Mouse (Mus musculus) lung, embryonic 14.5 days (tissue): ENCODE measurements around the gene Adra2a. TPM values are rescaled to one million over a fixed set of nuclear protein-coding genes. Genes with fewer than 3 reads are reported as not detected.
A peak's percentile ranks its signal among the peaks of the same experiment; 100 is the strongest.

Experiments
- ATAC-seq: fragments of 200-750 bp; cut with Nextera tagmentation; 2 replicates; pipeline ENCODE4 v1.8.0; 2017; ENCODE audit warnings: mild to moderate bottlenecking, moderate TSS enrichment, moderate library complexity; ENCODE audit not compliant: insufficient read depth
- DNase-seq: peaks from one replicate; pipeline ENCODE4 v3.0.0-alpha.2; 2015
- H3K27ac ChIP-seq: fragments of 300-500 bp; sonication (generic); 2 replicates; pipeline ENCODE4 v1.5.1; 2014; ENCODE audit warnings: low read depth, mild to moderate bottlenecking, moderate library complexity
- H3K27me3 ChIP-seq: fragments of 300-500 bp; sonication (generic); 2 replicates; pipeline ENCODE4 v1.6.1; 2014; ENCODE audit warnings: low read length, control low read depth; ENCODE audit not compliant: insufficient read depth
- H3K36me3 ChIP-seq: fragments of 300-500 bp; sonication (generic); 2 replicates; pipeline ENCODE4 v1.6.1; 2014; ENCODE audit warnings: control low read depth; ENCODE audit not compliant: insufficient read depth
- H3K4me1 ChIP-seq: fragments of 300-500 bp; sonication (generic); 2 replicates; pipeline ENCODE4 v1.6.1; 2014; ENCODE audit warnings: antibody characterized with exemption, control low read depth; ENCODE audit not compliant: insufficient read depth
- H3K4me2 ChIP-seq: fragments of 300-500 bp; sonication (generic); 2 replicates; pipeline ENCODE4 v1.6.1; 2014; ENCODE audit warnings: mild to moderate bottlenecking
- H3K4me3 ChIP-seq: fragments of 300-500 bp; sonication (generic); 2 replicates; pipeline ENCODE4 v1.5.1; 2014; ENCODE audit warnings: low read depth, low read length
- H3K9ac ChIP-seq: fragments of 300-500 bp; sonication (generic); 2 replicates; pipeline ENCODE4 v1.6.1; 2014
- H3K9me3 ChIP-seq: fragments of 300-500 bp; sonication (generic); 2 replicates; pipeline ENCODE4 v1.6.1; 2016; ENCODE audit warnings: low read depth, low read length, control low read depth
- CTCF ChIP-seq: IDR thresholded peaks from 2 replicates; pipeline ENCODE4 v1.5.1; 2016; ENCODE audit warnings: antibody characterized with exemption, low read depth
- WGBS: fragments of 180-500 bp; shearing (Covaris S2); extraction: QIAGEN DNeasy Blood & Tissue Kit; methylation state at CpG from one replicate; pipeline ENCODE4 v1.1.7; 2014; 5-methylcytosine and 5-hydroxymethylcytosine counted together
- polyA plus RNA-seq: library from polyadenylated mRNA; unstranded; fragments of >200 nt; fragmentation: Nextera tagmentation; extraction: Ambion mirVana; gene quantifications from 2 replicates; pipeline ENCODE4 v1.2.1, GENCODE M21; 2014

Adra2a gene
- polyA plus RNA-seq, 1 experiment from 2014 or later, result 0.09 TPM

DNA sequence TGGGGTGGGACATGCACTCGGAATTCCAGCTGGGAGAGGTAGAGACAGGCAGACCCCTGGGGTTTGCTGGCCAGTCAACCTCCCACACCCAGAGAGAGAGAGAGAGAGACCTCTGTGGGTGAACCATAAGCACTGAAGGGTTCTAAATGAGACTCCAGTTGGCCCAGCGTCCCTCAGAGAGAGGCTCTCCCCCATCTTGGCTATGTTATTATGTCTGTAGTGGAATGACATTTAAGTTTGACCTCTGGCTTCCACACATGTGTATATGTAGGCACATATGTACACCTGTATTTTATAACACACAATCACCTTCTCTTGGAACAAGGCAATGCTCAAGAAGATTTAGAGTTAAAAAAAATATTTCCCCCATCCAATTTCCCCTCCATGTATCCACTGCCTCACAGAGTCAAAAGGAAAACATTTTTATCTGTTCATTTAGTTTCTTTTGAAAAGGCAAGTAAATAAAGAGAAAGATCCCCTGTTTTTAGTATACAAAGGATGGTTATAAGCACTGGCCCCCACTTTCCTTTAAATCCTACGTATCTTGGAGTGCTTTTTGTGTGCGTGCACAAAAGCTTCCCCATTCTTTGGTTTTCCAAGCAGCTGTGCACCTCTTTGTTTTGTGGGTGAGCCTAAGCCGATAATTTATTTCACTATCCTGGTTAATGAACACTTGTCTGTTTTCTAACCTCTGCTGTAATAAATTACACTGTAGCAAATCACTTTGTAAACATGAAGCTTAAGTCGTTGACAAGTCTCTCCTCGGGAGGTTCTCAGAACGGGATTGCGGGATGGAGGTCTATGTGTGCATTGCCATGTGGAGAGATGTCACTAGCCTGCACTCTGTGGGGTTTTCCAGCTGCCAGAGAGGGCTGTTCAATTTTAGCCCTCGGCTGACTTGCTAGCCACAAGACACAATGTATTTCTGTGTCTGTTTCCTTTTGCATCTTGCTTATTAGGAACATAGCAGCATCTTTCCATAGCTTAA lies 32.7 kb downstream of the Adra2a start:
- TF ChIP-seq CTCF, result no peak
- Histone ChIP-seq H3K27ac (no peak overlapping the region), H3K4me1 (no peaks in the 10 kb centered on the region), H3K9me3 (no peaks in the 10 kb centered on the region), H3K4me2 (no peak overlapping the region), H3K4me3 (no peak overlapping the region), H3K27me3 (no peaks in the 10 kb centered on the region), H3K9ac (no peak overlapping the region), H3K36me3 (no peaks in the 10 kb centered on the region)
- no peak for ATAC-seq
- 30% methylated on average over 10 of the region's 10 CpGs for WGBS
- no peak for DNase-seq

DNA sequence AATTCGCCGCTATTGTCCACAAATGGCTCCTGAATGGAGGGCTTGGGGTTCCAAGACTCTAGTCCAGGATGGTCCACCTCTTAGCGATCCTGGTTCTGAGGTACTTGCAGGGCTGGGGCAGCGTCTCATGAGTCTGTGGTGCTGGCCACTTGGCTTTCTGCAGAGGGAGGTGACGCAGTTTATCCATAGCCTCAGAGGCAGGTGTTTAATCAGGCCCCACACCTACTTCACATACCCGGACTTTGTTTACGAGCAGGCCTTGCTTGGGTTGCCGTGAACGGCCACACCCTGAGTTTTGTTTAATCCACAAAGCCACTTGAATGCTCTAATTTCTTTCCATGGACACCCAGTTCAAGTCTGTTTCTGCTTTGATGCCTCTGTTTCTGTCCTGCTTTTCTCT lies 37.4 kb downstream of the Adra2a start:
- Histone ChIP-seq H3K4me1 (no peaks in the 10 kb centered on the region), H3K9ac (no peak overlapping the region), H3K4me3 (no peak overlapping the region), H3K4me2 (no peak overlapping the region), H3K27me3 (no peaks in the 10 kb centered on the region), H3K27ac (no peak overlapping the region), H3K36me3 (no peaks in the 10 kb centered on the region), H3K9me3 (no peaks in the 10 kb centered on the region)
- WGBS, result 59% methylated on average over 9 of the region's 9 CpGs
- no peak for DNase-seq
- no peak for ATAC-seq
- no peak for TF ChIP-seq CTCF

DNA sequence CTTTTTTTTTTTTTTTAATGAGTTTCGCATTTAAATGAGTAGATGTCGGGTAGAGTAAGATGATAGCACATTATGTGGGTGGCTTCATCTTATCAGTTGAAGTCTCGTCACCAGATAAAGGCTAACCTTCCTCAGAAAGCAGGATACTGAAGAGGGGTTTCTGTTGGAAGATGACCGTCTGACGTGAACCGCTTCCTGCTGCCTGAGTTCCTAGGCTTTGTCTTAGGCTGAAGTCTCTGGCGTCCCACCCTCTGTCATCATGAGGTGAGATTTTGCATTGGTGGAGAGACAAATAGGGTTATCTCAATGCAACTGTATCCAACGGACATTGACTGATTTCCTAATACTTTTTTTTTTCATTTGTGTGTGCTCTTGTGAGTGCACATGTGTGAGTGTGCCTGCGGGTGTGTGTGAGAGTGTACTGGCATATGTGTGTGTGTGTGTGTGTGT lies 37.8 kb downstream of the Adra2a start:
- H3K27ac ChIP-seq, result no peak overlapping the region
- H3K36me3 ChIP-seq, result no peaks in the 10 kb centered on the region
- no peaks in the 10 kb centered on the region for H3K9me3 ChIP-seq
- H3K4me2 ChIP-seq, result no peak overlapping the region
- no peak for TF ChIP-seq CTCF
- H3K27me3 ChIP-seq, result no peaks in the 10 kb centered on the region
- ATAC-seq (no peak), DNase-seq (no peak)
- no peak overlapping the region for H3K4me3 ChIP-seq
- 66% methylated on average over 9 of the region's 9 CpGs for WGBS
- no peak overlapping the region for H3K9ac ChIP-seq
- no peaks in the 10 kb centered on the region for H3K4me1 ChIP-seq

DNA sequence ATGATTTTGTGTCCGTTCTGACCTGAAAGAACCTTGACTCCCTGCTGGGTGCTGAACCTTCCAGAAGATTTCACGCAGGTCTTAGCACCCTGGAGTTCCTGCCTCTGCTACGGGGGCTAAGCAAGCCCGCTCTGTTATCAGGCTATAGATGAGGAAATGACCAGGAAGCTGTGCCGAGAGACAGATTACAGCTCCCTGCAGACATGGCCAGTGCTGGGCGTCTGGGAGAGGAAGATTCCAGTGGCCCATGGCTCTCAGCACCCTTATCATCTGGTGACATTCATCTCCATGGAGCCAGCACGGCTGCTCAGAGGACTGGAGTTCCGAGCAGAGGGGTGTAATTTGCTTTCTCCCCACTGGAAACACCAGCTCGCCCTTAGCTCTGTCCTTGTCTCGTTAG lies 43.4 kb downstream of the Adra2a start:
- DNase-seq (no peak), ATAC-seq (peak; percentile 49; the same call in 1 of the 2 replicates)
- no peaks in the 10 kb centered on the region for H3K27me3 ChIP-seq
- no peaks in the 10 kb centered on the region for H3K9me3 ChIP-seq
- H3K27ac ChIP-seq, result no peak overlapping the region
- H3K9ac ChIP-seq, result no peak overlapping the region
- H3K4me1 ChIP-seq, result no peaks in the 10 kb centered on the region
- H3K4me2 ChIP-seq, result no peak overlapping the region
- H3K36me3 ChIP-seq, result no peaks in the 10 kb centered on the region
- WGBS, result 33% methylated on average over 10 of the region's 10 CpGs
- TF ChIP-seq CTCF, result no peak
- H3K4me3 ChIP-seq, result no peak overlapping the region

DNA sequence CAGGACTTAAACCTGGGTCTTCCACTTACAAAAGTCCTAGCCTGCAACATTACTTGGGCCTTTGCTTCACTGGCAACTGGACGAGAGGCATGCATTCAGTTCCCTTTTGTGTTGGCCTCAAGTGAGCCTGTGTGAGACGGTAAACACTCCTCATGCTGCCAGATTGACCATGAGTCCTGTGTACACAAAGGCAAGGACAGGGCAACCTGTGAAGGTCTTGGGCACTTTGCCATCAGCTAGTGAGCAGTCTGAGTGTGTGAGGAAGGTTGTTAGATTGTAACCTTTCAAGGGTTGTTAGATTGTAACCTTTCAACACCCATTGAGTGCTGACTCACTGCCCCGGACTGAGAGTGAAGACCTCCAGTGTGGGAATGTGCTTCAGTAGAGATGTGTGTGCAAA lies 49.6 kb downstream of the Adra2a start:
- Histone ChIP-seq H3K4me2 (no peak overlapping the region), H3K36me3 (no peaks in the 10 kb centered on the region), H3K27ac (no peak overlapping the region), H3K4me1 (no peaks in the 10 kb centered on the region), H3K4me3 (no peak overlapping the region), H3K9ac (no peak overlapping the region), H3K9me3 (no peaks in the 10 kb centered on the region), H3K27me3 (no peaks in the 10 kb centered on the region)
- TF ChIP-seq CTCF, result no peak
- DNase-seq (no peak), ATAC-seq (no peak)
- WGBS, result 64% methylated on average over 3 of the region's 3 CpGs

DNA sequence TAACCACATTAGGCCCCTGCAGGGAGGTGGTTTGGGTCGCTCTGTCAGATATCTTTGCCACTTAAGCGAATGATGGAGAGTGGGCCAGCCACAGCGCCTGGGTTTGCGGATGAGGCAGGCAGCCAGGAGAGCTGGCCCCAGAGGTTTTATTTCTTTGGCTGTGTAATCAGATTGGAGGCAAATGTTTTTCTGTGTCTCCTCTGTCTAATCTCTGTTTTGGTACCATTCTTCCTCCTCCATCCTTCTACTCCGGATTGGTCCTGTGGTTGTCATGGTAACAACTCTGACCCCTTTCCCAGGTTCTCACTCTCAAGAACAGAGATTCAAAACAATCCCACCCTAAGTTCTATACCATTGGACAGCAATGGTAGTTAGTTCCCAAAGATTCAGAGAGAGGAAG lies 51.8 kb downstream of the Adra2a start:
- H3K9me3 ChIP-seq, result no peaks in the 10 kb centered on the region
- no peak overlapping the region for H3K4me2 ChIP-seq
- no peaks in the 10 kb centered on the region for H3K4me1 ChIP-seq
- ATAC-seq, result no peak
- H3K4me3 ChIP-seq, result no peak overlapping the region
- no peak overlapping the region for H3K9ac ChIP-seq
- no peak for DNase-seq
- TF ChIP-seq CTCF, result no peak
- no peak overlapping the region for H3K27ac ChIP-seq
- H3K36me3 ChIP-seq, result no peaks in the 10 kb centered on the region
- WGBS, result 65% methylated on average over 5 of the region's 5 CpGs
- H3K27me3 ChIP-seq, result no peaks in the 10 kb centered on the region

DNA sequence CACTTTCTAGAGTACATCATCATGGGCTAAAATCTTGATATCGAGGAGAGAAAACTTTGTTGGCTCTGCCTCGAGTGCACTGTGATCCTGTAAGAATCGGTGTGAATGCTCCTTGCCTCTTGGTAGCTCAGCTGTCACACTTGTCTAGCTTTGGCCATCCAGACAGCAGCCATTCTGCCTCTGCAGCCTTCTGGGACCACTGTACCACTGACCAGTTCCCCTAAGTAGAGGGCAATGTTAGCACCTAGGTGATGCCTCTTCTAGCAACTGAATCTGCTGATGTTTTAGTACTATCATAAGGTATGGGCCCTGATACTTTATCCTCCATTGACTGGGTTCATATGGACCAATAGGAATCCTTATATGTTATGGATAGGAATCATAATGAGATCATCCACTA lies 54.4 kb downstream of the Adra2a start:
- H3K4me1 ChIP-seq, result no peaks in the 10 kb centered on the region
- H3K36me3 ChIP-seq, result no peaks in the 10 kb centered on the region
- H3K9me3 ChIP-seq, result no peaks in the 10 kb centered on the region
- H3K27me3 ChIP-seq, result no peaks in the 10 kb centered on the region
- ATAC-seq, result no peak
- no peak overlapping the region for H3K27ac ChIP-seq
- 79% methylated on average over 3 of the region's 3 CpGs for WGBS
- H3K4me2 ChIP-seq, result no peak overlapping the region
- H3K4me3 ChIP-seq, result no peak overlapping the region
- no peak for TF ChIP-seq CTCF
- DNase-seq, result no peak
- no peak overlapping the region for H3K9ac ChIP-seq

Other genes starting within 250 kb of the Adra2a start
- 101 and 104 TPM in 2 replicates for gene Pdcd4, start 151.9 kb upstream of the Adra2a start, polyA plus RNA-seq
- gene Shoc2, start 99.8 kb upstream of the Adra2a start, polyA plus RNA-seq, result 53.3 and 54.8 TPM in 2 replicates
- 69.3 and 69.8 TPM in 2 replicates for gene Bbip1, start 99.5 kb upstream of the Adra2a start, polyA plus RNA-seq